Mouse (Mus musculus): ENCODE measurements around the gene Fastk.

Fastk gene

GRCm38 (mm10) chr5:24444746-24445427, at the start of gene Fastk:
TSS of gene Fastk (minus strand) at chr5:24445287.
- ATAC-seq (ENCODE audit: insufficient number of reproducible peaks, low FRiP score, low TSS enrichment), result peak; percentile 62

DNA sequence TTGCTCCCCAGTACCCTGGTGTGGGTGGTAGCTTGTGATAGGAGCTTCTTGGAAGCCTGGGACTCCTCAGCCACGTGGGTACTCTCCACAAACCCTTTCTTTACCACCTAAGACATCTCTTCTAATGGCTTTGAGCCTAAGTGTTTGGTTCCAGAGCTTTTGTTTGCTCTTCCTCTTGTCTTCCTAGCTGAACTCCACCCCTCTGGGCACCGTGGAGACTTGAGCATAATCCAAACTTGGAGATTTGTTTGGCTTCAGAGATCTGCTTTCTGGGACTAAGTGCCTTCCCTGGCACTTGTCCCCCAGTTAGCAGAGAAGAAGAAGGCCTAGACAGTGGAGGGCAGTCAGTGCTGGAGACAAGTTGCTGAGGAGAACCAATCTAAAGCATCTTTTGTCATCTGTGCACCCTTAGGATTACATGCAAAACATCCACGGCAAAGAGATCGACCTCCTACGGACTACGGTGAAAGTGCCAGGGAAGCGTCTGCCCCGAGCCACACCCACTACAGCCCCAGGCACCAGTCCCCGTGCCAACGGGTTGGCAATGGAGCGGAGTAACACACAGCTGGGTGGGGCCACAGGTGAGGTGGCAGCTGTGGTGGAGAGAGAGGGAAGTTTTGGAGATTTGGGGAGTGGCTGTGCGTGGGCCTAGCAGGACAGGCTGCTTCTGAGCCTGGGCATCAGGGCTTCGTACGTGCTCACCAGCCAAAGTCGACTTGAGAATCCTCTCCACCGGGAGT, 47.6 kb upstream of the Fastk start:
- no peak for ATAC-seq (ENCODE audit: insufficient number of reproducible peaks, low FRiP score, low TSS enrichment)

- no peak for ATAC-seq (ENCODE audit: insufficient number of reproducible peaks, low FRiP score, low TSS enrichment)
Measured at GRCm38 (mm10) chr5:24490413-24490920, 45.4 kb upstream of the Fastk start.

DNA sequence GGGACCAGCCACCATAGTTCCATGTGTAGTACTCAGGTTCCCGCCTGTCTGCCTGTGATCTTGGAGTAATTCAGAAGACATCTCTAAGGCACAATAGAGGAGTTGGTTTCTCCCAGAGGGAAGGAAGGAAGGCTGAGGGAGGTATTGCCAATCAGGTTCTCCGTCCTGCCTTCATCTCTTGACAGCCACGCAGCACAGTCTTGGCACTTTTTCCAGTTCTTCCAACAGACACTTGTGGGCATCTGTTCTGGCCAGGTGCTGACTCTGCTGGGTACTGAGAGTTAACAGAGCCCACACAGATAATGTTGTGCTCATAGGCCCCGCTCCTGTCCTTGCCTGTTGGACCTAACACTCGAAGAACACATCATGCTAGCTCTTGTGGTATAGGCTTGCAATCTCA, 41.7 kb upstream of the Fastk start:
- ATAC-seq (ENCODE audit: insufficient number of reproducible peaks, low FRiP score, low TSS enrichment), result no peak

- peak; percentile 26 for ATAC-seq (ENCODE audit: insufficient number of reproducible peaks, low FRiP score, low TSS enrichment)
Measured at GRCm38 (mm10) chr5:24486097-24486496, 41.0 kb upstream of the Fastk start.

- no peak for ATAC-seq (ENCODE audit: insufficient number of reproducible peaks, low FRiP score, low TSS enrichment)
Measured at GRCm38 (mm10) chr5:24484963-24485362, 39.9 kb upstream of the Fastk start.

GRCm38 (mm10) chr5:24483326-24483725, 38.2 kb upstream of the Fastk start:
- 0 out of 2 replicates have a peak, but pooled peaks have one; percentile 15 for ATAC-seq (ENCODE audit: insufficient number of reproducible peaks, low FRiP score, low TSS enrichment)

- ATAC-seq (ENCODE audit: insufficient number of reproducible peaks, low FRiP score, low TSS enrichment), result no peak
Measured at GRCm38 (mm10) chr5:24482247-24483079, 37.4 kb upstream of the Fastk start.

GRCm38 (mm10) chr5:24481647-24482046, 36.6 kb upstream of the Fastk start:
- ATAC-seq (ENCODE audit: insufficient number of reproducible peaks, low FRiP score, low TSS enrichment), result peak; percentile 26; the same call in 1 of the 2 replicates

- no peak for ATAC-seq (ENCODE audit: insufficient number of reproducible peaks, low FRiP score, low TSS enrichment)
Measured at GRCm38 (mm10) chr5:24477909-24478308, 32.8 kb upstream of the Fastk start.

DNA sequence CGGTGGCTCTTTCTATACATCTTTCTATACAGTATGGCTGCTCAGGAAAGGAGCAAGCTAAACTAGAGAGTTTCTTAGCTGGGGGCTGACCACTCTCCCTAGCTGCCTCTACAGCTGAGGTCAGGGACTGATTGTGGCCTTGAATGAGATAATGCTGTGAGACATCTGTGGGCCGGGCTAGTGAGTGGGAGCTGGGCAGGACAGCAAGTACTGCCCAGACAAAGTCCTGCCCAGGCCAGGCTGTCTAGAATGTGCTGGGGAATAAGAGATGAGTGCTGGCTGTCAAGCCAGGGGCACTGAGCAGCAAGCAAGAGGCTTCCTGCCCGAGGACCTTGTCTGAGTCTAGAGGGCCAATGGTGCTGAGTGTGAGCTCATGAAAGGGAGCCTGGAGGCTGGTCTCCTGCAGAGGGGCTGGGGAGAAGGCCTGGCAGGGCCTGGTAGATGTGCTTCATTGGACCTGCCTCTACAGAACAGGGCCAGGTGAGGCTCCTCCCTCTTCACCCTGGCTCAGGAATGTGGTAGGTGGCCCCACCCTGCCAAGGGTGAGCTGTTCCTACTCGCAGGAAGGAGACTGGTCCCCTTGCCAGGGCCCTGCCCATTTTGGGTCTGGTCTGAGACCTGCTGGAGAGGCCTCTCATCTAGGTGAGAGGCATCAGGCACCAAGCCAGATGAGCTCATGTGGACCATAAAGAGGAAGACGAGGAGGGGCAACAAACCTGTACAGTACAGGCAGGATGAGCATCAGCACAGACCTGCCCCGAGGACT, 30.6 kb upstream of the Fastk start:
- ATAC-seq (ENCODE audit: insufficient number of reproducible peaks, low FRiP score, low TSS enrichment), result 0 out of 2 replicates have a peak, but pooled peaks have one; percentile 21

GRCm38 (mm10) chr5:24474723-24475261, 29.7 kb upstream of the Fastk start:
- ATAC-seq (ENCODE audit: insufficient number of reproducible peaks, low FRiP score, low TSS enrichment), result no peak

- no peak for ATAC-seq (ENCODE audit: insufficient number of reproducible peaks, low FRiP score, low TSS enrichment)
Measured at GRCm38 (mm10) chr5:24474025-24474722, 29.1 kb upstream of the Fastk start.

DNA sequence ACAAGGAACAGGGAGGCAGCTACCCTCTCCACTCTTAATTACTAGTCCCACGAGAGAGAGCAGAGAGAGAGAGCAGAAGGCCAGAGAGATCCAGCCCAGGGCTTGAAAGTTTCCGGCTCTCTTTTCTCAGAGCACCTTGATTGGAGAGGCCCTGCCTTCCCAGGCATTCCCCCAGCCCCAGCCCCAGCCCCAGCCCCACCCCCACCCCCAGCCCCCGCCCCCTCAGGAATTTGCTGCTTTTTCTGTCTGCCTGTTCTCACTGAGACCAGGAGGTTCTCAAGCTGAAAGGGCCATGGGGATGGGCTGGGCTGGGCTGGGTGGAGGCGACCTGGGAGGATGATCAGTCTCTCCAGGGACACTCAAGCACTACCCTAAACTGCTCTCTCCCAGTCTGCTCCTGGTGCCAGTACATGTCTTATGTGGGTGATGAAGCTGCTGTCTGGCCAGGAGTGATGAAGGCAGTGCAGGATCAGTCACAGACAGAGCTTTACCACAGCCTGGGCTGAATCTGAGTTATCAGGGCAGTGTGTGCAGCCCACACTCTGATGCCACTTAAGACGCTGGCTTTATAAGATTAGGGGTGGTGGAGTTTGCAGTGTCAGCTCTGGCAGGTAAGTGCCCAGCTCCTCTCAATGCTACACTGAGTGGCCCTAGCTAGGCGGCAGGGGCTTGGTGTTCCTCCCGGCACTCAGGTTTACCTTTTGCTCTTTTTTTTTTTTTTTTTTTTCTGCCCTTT, 28.0 kb upstream of the Fastk start:
- ATAC-seq (ENCODE audit: insufficient number of reproducible peaks, low FRiP score, low TSS enrichment), result no peak

DNA sequence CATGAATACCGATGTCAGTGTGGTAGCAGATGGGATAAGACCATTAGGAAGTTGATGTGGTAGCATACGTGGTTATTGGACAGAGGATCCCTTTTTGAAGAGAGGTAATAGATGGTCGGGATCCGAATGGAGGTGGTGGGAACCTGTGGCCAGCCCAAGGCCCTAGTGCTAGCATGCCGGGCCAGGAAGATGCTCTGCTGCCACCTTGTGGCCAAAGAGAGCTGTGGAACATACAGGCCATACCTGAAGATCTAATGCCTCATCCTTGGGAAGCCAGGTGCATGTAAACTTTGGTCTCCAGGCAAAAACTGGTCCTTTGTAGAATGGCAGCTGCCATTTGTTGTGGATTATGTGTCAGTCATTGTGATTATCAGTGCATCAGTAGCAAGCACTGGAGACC, 25.5 kb upstream of the Fastk start:
- peak; percentile 65 for ATAC-seq (ENCODE audit: insufficient number of reproducible peaks, low FRiP score, low TSS enrichment)

GRCm38 (mm10) chr5:24466762-24467161, 21.7 kb upstream of the Fastk start:
- no peak for ATAC-seq (ENCODE audit: insufficient number of reproducible peaks, low FRiP score, low TSS enrichment)

GRCm38 (mm10) chr5:24455613-24456012, 10.5 kb upstream of the Fastk start:
- ATAC-seq (ENCODE audit: insufficient number of reproducible peaks, low FRiP score, low TSS enrichment), result no peak

GRCm38 (mm10) chr5:24455076-24455475, 10.0 kb upstream of the Fastk start:
- ATAC-seq (ENCODE audit: insufficient number of reproducible peaks, low FRiP score, low TSS enrichment), result no peak

DNA sequence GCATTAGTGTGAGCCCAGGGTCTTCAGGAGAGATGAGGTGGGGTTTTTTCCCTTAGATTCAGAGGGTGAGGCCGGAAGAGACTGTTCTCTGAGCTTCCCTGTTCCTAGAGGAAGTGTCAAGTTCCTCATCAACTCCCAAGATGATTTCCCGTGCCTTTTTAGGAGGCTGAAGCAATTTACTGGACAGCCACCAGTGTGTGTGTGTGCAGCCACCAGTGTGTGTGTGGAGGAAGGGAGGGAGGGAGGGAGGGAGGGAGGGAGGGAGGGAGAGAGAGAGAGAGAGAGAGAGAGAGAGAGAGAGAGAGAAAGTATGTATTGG, 8.9 kb upstream of the Fastk start:
- no peak for ATAC-seq (ENCODE audit: insufficient number of reproducible peaks, low FRiP score, low TSS enrichment)
